Mouse (Mus musculus) layer of hippocampus, adult 11-12 months (tissue): Measurements from ENCODE around the gene Igf1r.

Source experiments
- DNase-seq: peaks from one replicate; pipeline ENCODE4 v3.0.0; 2022; ENCODE audit warnings: low spot score

Gene Igf1r

GRCm38 (mm10) chr7:68053002-68053624 is 100.5 kb downstream of the Igf1r start:
- DNase-seq: no peak

GRCm38 (mm10) chr7:68054498-68054897 is 101.9 kb downstream of the Igf1r start:
- no peak for DNase-seq

- DNase-seq: no peak
Observed at GRCm38 (mm10) chr7:68054956-68055355, 102.3 kb downstream of the Igf1r start.

GRCm38 (mm10) chr7:68057010-68057409 is 104.4 kb downstream of the Igf1r start:
- DNase-seq: no peak

- DNase-seq: no peak
Observed at GRCm38 (mm10) chr7:68059690-68060089, 107.1 kb downstream of the Igf1r start.

GRCm38 (mm10) chr7:68061434-68061833 is 108.8 kb downstream of the Igf1r start:
- no peak for DNase-seq

- no peak for DNase-seq
Observed at GRCm38 (mm10) chr7:68062170-68062848, 109.7 kb downstream of the Igf1r start.

- DNase-seq: no peak
Observed at GRCm38 (mm10) chr7:68062849-68063208, 110.2 kb downstream of the Igf1r start.

GRCm38 (mm10) chr7:68063711-68064110 is 111.1 kb downstream of the Igf1r start:
- no peak for DNase-seq

GRCm38 (mm10) chr7:68064120-68064519 is 111.5 kb downstream of the Igf1r start:
- no peak for DNase-seq

- DNase-seq: no peak
Observed at GRCm38 (mm10) chr7:68064647-68065362, 112.2 kb downstream of the Igf1r start.

- no peak for DNase-seq
Observed at GRCm38 (mm10) chr7:68065904-68066303, 113.3 kb downstream of the Igf1r start.

- DNase-seq: no peak
Observed at GRCm38 (mm10) chr7:68067321-68067720, 114.7 kb downstream of the Igf1r start.

GRCm38 (mm10) chr7:68069324-68069723 is 116.7 kb downstream of the Igf1r start:
- no peak for DNase-seq

GRCm38 (mm10) chr7:68070030-68070429 is 117.4 kb downstream of the Igf1r start:
- DNase-seq: no peak

GRCm38 (mm10) chr7:68070626-68071025 is 118.0 kb downstream of the Igf1r start:
- DNase-seq: peak; percentile 66

GRCm38 (mm10) chr7:68071050-68071449 is 118.4 kb downstream of the Igf1r start:
- no peak for DNase-seq

- DNase-seq: no peak
Observed at GRCm38 (mm10) chr7:68071749-68072148, 119.1 kb downstream of the Igf1r start.

- DNase-seq: no peak
Observed at GRCm38 (mm10) chr7:68072524-68073459, 120.2 kb downstream of the Igf1r start.

GRCm38 (mm10) chr7:68073460-68073806 is 120.8 kb downstream of the Igf1r start:
- DNase-seq: no peak

- DNase-seq: no peak
Observed at GRCm38 (mm10) chr7:68074748-68075147, 122.1 kb downstream of the Igf1r start.

GRCm38 (mm10) chr7:68075401-68075800 is 122.8 kb downstream of the Igf1r start:
- no peak for DNase-seq
